Mouse (Mus musculus) right cerebral cortex, adult 18-20 months (tissue): ENCODE data around the gene Aurkb.
"Not testable (repeated sequence)": the region's sequence is repeated elsewhere in the genome, so short reads cannot be mapped to it uniquely, and the experiment has no call there.

Experiments used
- DNase-seq: peaks from one replicate; pipeline ENCODE4 v3.0.0; 2022; ENCODE audit warnings: mixed read lengths

The Aurkb gene

DNA sequence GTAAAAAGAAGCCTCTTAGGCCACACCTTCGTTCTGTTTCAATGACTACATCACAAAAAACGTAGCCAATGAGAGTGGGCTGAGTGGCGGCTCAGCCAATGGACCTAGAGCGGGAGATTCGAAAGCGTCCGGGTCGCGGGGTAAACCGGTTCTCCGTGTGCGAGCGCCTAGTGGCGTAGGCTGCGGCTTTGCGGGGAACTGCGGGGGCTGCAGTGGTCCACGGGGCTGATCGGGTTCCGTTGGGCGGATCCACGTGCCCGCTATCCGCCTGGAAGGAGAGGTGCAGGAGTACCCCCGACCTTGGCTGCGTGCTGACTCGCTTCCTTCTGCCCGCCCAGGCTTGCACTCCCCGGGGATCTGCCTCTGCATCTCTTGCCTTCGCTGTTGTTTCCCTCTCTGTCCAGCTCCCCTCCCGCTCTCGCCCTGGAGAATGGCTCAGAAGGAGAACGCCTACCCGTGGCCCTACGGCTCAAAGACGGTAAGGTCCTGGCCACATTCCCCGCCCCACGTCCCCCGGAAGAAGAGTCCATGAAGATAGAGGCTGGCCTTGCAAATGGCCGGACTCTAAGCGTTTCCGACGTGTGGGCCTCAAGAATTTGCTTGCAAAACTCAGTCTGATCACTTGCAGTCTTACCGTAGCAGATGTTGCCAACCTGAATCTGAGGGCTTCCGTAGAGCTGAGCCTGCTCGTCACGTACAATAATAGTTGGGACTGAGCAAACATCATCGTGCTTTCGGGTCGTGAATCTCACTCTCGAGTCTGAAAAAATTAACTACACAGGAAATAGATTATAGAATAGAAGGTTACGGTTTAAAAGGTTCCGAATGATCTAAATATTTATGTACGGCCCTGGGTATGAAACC, at the start of gene Aurkb:
Gene Aurkb, plus strand, starts transcription at position 117 of the 864 bp plus-strand sequence.
- peak; percentile 73 for DNase-seq

DNA sequence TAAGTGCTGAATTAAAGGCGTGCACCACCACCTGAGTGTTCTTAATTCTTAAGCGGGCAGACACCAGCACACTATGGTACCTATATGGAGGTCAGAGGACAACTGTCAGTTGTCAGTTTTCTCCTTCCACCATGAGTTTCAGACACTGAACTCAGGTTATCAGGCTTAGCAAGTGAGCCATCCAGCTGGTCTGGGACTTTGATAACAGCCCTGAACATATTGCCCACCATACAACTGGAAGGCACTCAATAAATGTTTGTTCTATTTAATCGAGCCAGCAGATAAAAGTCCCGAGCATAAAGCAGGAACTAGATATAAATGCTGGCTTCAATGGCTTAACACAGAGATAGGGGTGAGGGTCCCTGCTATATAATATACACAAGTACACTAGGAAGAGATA, 48.4 kb upstream of the Aurkb start:
- no peak for DNase-seq

DNA sequence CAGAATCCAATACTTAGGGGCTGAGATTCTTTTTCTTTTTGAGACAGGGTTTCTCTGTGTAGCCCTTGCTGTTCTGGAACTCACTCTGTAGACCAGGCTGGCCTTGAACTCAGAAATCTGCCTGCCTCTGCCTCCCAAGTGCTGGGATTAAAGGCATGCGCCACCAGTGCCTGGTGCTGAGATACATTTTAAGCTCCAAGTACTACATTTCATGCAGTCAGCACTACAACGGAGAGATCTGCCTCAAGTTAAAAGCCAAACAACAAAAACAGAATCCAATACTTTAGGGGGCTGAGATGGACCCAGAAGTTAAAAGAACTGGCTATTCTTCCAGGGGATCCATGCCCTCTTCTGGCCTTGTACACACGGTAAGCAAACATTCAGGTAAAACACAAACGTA, 42.7 kb upstream of the Aurkb start:
- DNase-seq, result not testable (repeated sequence)

DNA sequence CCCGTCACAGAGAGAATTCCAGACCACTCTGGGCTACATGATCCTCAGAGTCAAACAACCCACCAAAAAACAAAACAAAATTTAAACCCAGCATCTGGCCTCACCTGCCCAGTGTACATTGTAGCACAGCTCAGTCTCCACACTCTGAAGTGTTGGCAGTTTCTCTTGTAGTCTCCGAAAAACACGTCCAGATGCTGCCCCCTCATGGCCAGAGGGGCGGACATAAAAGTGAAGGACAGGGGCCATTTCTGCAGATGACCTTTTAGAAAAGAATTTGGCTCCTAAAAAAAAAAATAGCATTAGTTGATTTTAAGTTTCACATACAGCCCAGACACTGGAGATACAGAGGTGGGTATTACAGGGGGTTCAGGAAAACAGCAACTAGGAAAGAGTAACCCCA, 41.9 kb upstream of the Aurkb start:
- no peak for DNase-seq

DNA sequence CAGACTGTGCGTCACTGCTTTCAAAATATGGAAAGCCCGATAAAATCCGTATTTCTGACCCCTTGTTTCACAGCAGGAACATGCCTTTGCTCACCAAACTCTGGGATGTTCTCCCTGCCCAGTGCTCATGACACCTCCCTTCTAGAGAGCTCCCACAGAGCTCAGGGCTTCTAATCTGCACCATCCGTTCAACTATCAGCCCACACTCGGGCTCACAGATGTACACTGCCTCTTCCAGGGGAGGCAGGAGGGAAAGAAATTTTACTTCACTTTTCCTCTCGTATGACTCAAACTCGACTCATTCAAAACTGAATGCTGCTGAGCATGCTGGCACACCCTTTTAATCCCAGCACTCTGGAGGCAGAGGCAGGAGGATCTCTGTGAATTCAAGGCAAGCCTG, 40.3 kb upstream of the Aurkb start:
- peak; percentile 35 for DNase-seq

DNA sequence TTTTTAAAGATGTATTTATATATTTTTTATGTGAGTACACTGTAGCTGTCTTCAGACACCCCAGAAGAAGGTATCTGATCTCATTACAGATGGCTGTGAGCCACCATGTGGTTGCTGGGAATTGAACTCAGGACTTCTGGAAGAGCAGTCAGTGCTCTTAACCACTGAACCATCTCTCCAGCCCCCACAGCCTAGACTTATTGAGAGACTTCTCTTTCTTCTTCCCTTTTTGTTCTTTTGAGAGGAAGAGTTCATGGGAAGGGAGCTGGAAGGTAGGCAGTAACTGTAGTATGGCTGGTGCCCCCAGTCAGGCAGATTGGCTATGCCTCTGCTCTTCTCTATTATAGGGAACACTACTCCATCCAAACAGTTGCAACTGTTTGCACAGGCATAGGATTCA, 38.9 kb upstream of the Aurkb start:
- DNase-seq, result not testable (repeated sequence)

DNA sequence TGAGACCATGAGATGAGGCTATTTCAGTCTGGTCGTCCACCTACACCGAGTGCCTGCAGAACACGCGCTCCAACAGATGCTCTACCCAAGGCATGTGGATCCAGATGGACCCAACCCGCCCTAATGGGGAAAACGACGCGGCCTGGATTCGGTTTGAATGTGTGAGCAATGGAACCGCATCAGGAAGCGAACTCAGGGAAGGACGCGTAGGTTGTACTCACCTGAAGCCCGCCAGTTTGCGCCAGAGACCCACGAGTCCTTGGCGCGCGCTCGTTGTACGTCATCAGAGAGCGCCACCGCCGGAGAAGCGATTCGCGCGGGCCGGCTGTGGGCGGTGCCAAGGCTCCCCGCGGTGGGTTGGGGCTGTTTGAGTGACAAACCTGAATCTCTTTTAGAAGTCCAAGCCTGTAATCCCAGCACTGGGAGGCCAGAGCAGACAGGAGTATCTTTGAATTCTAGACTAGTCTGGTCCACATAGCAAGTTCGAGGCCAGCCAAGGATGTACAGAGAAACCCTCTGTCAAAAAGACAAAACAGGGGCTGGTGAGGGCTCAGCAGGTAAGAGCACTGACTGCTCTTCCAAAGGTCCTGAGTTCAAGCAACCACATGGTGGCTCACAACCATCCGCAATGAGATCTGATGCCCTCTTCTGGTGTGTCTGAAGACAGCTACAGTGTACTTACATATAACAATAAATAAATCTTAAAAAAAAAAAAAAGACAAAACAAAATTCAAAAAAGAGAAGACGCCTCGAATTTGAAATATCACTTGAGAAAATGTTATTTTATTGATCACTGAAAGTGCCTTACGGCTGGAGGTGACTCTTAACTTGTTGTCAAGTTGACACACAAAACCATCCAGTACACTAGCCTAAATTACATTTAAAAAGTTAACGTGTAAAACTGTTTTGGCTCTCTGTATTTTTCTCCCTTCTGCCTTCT, 37.0 kb upstream of the Aurkb start, which contains the start of gene Pfas:
Gene Pfas, minus strand, starts transcription at position 279 of the 940 bp plus-strand sequence.
- DNase-seq, result peak; percentile 92

DNA sequence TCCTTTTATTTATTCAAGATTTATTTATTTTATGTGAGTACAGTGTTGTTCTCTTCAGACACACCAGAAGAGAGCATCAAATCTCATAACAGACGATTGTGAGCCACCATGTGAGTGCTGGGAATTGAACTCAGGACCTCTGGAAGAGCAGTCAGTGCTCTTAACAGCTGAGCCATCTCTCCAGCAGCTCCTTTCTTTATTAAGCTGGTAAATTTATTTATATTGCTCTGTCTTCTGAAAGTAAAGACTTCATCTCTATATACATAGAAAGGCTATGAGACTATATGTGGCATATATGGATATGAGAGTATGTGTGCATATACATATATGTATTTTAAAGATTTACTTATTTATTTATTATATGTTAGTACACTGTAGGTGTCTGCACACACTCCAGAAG, 35.9 kb upstream of the Aurkb start:
- no peak for DNase-seq

DNA sequence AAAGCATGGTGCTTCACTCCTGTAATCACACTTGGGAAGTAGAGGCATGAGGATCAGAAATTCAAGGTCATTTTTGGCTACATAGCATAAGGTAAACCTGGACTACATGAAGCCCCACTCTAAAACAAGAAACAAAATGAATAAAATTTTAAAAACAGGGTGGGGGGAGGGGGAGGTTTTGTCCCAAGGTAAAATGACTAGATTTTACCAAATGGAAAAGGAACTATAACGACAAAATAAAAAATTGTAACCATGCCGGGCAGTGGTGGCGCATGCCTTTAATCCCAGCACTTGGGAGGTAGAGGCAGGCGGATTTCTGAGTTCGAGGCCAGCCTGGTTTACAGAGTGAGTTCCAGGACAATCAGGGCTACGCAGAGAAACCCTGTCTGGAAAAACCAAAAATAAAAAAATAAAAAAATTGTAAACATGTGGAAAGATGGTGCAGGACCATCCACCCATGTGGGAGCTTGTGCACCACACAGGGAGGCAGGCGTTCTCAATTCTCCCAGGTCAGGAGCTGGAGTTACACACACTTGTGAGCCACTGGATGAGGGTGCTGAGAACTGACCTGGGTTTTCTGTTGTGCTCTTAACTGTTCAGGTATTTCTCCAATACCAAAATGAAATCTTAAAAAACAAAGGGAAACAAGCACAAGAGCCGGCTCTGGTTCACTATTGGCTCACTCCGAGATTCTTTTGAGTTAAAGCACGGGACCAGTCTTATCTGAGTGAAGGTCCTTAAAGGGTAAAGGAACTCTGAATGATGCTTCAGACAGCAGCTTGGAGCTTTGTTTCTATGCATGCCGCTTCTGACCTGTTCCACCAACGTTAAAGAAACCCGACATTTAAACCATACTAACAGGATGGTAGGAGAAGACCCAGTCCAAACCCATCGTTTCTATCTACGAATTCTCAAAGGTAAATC, 34.8 kb upstream of the Aurkb start:
- no peak for DNase-seq

DNA sequence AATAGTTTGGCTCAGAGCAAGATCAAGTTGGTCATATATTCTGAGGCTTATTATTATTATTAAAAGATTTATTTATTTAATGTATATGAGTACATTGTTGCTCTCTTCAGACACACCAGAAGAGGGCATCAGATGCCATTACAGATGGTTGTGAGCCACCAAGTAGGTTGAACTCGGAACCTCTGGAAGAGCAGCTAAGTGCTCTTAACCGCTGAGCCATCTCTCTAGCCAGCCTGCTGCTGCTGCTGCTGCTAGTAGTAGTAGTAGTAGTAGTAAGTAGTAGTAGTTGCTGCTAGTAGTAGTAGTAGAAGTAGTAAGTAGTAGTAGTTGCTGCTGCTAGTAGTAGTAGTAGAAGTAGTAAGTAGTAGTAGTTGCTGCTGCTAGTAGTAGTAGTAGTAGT, 34.0 kb upstream of the Aurkb start:
- DNase-seq, result not testable (repeated sequence)

DNA sequence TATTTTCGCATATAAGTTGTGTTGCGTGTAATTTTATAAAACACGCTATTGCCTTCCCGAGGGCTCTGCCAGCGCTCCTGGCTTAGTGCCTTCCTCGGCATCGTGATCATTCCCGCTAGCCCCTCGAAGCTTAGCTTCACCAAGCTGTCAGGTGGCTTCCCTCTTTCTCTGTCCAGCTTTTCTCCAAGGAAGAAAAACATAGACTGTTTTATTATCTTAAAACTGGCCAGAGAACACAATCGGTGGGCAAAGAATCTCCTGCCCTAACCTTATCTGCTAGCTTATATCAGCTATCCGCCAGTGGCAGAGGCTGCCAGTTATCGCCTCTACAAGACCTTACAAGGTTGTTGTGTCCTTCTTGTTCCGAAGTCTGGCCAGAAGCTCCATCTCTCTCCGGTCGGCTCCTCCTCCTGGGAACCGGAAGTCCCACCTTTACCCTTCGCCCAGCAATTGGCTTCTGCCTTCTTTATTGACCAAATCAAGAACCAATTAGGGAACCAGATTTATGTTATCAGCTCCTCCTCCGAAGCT, 33.3 kb upstream of the Aurkb start:
- peak; percentile 91 for DNase-seq

DNA sequence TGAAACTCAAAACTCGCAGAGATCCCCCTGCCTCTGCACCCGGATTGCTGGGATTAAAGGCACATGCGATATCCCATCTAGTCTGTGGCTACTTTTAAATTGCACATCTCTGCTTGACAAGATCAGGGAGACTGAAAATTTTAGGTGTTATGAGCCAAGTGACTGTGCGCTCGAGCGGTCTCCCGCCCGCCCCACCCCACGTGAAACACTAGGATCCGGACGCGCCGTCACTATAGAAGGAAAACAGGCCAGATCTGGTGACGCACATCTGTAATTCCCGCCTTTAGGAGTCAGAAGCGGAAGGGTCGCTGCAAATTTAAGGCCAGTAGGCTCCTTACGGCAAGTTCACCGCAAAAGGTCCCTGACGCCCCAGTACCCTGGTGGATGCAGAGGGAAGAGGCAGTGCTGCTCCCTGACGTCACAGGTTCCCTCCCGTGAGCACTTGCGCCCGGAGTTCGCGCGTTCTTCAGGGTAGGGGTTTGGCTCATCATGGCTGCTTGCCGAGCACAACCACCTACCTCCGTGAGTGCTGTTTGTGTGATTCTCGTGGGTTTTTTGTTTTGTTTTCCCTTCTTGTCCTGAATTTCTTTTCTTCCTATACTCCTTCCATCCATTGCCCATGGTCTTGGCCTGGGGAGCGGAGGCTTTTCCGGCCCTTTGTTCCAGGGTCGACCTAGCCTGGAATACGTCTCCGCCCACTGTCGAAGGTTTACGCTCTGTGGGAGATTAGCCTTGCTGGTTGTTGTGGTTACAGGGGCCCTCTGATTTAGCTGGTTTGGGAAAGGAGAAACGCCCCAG, 29.6 kb upstream of the Aurkb start, which contains the start of gene Ctc1:
Gene Ctc1, plus strand, starts transcription at position 268 of the 798 bp plus-strand sequence.
- DNase-seq, result peak; percentile 92

DNA sequence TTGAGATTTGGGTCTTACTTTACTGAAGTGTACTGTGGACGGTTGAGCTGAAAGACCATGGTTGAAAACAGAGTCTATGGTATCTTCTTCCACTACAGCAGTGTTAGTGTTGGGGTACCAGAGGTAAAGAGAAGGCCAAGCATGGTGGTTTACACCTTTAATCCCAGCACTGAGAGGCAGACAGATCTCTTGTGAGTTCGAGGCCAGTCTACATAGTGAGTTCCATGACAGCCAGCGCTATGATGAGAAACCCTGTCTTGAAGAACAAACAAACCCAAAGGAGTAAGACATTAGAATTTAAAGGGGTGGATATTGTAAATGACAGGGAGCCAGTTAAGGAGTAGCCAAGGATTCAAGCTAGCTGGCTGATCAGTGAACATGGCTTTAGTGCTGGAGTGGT, 28.7 kb upstream of the Aurkb start:
- DNase-seq, result no peak

DNA sequence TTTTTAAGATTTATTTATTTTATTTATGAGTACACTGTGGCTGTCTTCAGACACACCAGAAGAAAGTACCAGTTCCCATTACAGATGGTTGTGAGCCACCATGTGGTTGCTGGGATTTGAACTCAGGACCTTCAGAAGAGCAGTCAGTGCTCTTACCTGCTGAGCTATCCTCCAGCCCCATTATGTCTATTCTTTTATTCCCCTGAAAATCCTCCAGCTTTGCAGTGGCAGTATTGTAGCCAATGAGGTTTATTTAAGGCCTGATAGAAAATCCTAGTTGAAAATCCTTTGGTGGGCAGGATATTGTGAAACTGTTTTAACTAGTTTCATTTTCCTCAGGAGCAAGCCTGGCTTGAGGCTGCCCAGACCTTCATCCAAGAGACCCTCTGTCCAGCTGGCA, 24.8 kb upstream of the Aurkb start:
- DNase-seq, result no peak

DNA sequence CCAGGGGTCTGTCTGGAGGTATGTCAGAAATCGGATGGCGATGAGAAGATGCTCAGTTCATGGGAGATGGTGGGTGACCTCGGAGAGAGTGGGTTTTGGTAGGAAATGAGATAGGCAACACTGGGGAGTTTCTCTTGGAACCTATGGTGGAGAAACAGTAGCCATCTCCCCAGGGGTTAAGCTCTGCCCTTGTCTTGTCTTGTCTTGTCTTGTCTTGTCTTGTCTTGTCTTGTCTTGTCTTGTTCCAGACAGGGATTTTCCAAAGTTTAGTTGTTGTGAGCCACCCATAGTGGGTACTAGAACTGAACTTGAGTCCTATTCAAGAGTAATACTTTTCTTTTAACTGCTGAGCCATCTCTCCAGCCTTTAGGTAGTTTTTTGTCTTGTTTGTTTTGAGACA, 18.9 kb upstream of the Aurkb start:
- DNase-seq, result no peak

DNA sequence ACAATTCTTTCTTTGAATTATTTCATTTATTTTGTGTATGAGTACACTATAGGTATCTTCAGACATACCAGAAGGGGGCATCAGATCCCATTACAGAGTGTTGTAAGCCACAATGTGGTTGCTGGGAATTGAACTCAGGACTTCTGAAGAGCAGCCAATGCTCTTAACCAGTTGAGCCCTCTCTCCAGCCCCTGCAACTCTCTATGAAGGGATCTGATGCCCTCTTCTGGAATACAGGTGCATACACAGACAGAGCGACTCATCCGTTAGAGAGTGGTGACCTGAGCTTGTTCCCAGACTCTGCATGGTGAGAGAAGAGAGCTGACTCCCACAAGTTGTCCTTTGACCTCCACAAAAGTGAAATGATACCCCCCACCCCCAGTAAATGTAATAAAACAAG, 16.6 kb upstream of the Aurkb start:
- no peak for DNase-seq

DNA sequence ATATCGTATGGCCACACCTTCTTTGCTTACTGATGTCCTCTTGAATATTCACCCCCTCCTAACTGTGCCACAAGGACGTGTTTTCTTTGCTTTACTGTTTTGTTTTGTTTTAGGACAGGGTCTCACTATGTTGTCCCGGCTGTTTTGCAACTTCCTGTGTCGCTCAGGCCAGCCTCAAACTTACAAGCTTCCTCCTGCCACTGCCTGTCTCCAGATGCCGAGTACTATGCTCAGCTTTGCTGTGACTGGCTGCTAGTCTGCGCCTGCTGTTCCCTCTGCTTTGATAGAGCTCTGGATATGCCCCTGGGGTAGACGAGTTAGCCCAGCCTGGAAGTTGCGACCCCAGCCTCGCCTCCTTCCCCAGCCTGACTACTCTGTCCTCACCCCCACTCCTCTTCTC, 11.9 kb upstream of the Aurkb start:
- DNase-seq, result no peak

DNA sequence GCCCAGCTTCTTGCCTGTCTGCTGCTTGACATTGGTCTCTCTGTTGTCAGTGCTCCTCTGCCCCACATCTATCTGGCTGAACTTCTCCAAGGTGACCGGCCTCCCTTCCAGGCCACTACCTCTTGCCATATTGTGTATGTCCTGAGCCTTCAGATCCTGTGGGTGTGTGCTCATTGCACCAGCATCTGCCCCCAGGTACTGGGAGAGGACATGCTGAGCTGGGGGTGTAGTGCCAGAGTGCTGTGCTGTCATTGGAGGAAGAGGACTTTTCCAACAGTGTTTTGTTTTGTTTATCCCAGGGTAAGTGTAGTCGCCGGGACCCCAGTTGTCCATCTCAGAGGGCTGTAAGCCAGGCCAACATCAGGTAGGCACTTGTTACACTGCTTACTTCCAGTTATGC, 10.9 kb upstream of the Aurkb start:
- DNase-seq, result no peak

DNA sequence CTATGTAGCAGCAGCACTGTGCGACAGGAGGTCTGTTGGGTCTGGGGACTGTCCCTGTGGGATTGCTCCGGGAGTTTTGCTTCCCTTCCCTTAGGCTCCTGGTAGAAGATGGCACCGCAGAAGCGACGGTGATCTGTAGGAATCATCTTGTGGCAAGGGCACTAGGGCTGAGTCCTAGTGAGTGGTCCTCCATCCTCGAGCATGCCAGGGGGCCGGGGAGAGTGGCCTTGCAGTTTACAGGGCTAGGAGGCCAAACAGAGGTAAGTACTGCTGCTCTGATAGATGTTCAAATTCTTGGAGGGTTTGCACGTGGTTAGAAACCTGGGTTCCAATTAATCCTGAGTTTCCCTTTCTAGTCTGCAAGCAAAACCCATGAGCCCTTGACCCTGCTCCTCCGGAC, 10.0 kb upstream of the Aurkb start:
- DNase-seq, result no peak

DNA sequence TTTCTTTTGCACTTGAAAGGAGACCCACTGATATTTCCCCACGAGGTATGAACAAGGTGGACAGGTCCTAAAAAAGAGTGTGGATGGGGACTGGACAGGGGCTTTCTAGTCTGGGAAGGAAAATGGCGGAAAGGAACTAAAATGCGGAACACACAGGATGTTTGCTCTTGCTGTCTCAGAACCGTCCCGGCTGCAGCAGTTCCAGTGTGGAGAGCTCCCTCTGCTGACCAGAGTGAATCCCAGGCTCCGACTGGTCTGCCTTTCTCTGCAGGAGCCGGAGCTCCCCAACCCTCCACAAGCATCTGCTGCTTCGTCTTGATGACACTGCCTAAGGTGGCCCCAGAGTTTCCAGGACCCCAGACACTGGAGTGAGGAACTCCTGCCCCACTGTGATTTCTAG, 9.6 kb upstream of the Aurkb start:
- DNase-seq, result peak; percentile 94

DNA sequence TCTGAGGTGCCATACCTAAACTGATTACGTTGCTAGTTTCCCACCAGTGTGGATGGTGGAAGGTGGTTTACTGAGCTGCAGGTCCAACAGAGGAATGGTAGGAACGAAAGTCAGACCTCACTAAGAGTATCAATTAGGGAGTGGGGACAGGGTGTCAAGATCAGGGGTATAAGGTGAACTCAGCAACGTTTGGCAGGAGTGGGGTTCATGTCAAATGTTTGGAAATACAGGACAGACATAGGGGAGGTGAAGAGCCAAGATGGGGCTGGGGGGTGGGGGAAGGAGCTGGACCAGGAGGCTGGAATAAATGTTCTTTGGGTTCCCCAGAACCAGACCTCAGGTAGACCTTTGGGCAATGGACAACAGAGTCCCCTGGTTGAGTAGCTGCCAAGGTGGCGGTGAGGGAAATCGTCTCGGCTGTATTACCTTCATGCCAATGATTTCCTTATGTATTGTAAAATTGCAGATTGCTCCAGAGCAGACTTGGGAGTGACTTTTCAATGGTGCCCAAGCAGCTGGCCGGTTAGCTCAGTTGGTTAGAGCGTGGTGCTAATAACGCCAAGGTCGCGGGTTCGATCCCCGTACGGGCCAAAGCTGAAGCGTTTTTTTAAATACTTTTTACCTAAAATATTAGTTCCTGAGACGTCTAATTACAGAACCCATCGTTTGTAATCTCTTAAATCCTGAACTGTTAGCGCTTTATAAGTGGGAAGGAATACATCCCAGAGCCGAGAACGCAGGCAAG, 8.8 kb upstream of the Aurkb start:
- peak; percentile 90 for DNase-seq
